Mouse (Mus musculus) heart, embryonic 16.5 days (tissue): ENCODE results near the gene Dusp8. TPM values are rescaled to one million over a fixed set of nuclear protein-coding genes. Genes with fewer than 3 reads are reported as not detected.

Experiments
- ATAC-seq: fragments of 200-750 bp; cut with Nextera tagmentation; replicated peaks from 2 replicates; pipeline ENCODE4 v1.8.0; 2017; ENCODE audit warnings: moderate number of reproducible peaks; ENCODE audit not compliant: insufficient read depth, low FRiP score; ENCODE audit errors: extremely low read depth
- H3K27ac ChIP-seq: fragments of 300-500 bp; sonication (generic); 2 replicates; pipeline ENCODE4 v1.5.1; 2014; ENCODE audit warnings: mild to moderate bottlenecking, low read length, control low read depth, moderate library complexity
- H3K27me3 ChIP-seq: fragments of 300-500 bp; sonication (generic); 2 replicates; pipeline ENCODE4 v1.6.1; 2014; ENCODE audit warnings: low read length, mixed read lengths; ENCODE audit not compliant: control insufficient read depth, insufficient read depth
- H3K36me3 ChIP-seq: fragments of 300-500 bp; sonication (generic); 2 replicates; pipeline ENCODE4 v1.6.1; 2014; ENCODE audit not compliant: control insufficient read depth, insufficient read depth
- H3K4me1 ChIP-seq: fragments of 300-500 bp; sonication (generic); 2 replicates; pipeline ENCODE4 v1.6.1; 2014; ENCODE audit warnings: low read length, mixed read lengths; ENCODE audit not compliant: control insufficient read depth, insufficient read depth
- H3K4me2 ChIP-seq: fragments of 300-500 bp; sonication (generic); 2 replicates; pipeline ENCODE4 v1.6.1; 2014; ENCODE audit warnings: low read depth, mild to moderate bottlenecking, control low read depth, low read length
- H3K4me3 ChIP-seq: fragments of 300-500 bp; sonication (generic); 2 replicates; pipeline ENCODE4 v1.5.1; 2014; ENCODE audit warnings: mild to moderate bottlenecking, control low read depth, low read length
- H3K9ac ChIP-seq: fragments of 300-500 bp; sonication (generic); 2 replicates; pipeline ENCODE4 v1.6.1; 2014; ENCODE audit warnings: low read length, control low read depth
- H3K9me3 ChIP-seq: fragments of 300-500 bp; sonication (generic); replicated peaks from 2 replicates; pipeline ENCODE4 v1.6.1; 2016; ENCODE audit warnings: low read length; ENCODE audit not compliant: control insufficient read depth
- WGBS: fragments of 180-500 bp; shearing (Covaris S2); extraction: QIAGEN DNeasy Blood & Tissue Kit; methylation state at CpG from one replicate; pipeline ENCODE4 v1.1.7; 2014; 5-methylcytosine and 5-hydroxymethylcytosine counted together
- polyA plus RNA-seq: library from polyadenylated mRNA; unstranded; fragments of >200 nt; fragmentation: Nextera tagmentation; extraction: Ambion mirVana; gene quantifications from 2 replicates; pipeline ENCODE4 v1.2.1, GENCODE M21; 2015

Dusp8 gene
- polyA plus RNA-seq, 1 experiment from 2014 or later: 9.3 TPM

- Histone ChIP-seq H3K4me1 (peaks cover 30% of the 10 kb centered on the region), H3K36me3 (peaks cover 15% of the 10 kb centered on the region), H3K9me3 (no peaks in the 10 kb centered on the region), H3K9ac (no peak overlapping the region; the same call in 1 of the 2 replicates), H3K4me2 (no peak overlapping the region), H3K27ac (no peak overlapping the region), H3K27me3 (peaks cover 14% of the 10 kb centered on the region), H3K4me3 (no peak overlapping the region)
- no peak for ATAC-seq
- WGBS: 37% methylated on average over 38 of the region's 38 CpGs
These were observed 13.5 kb downstream of the Dusp8 start for GRCm38 (mm10) chr7:142082179-142082578.

GRCm38 (mm10) chr7:142081736-142082135 lies 13.9 kb downstream of the Dusp8 start:
- 60% methylated on average over 14 of the region's 17 CpGs for WGBS
- Histone ChIP-seq H3K4me3 (no peak overlapping the region), H3K9ac (no peak overlapping the region)

DNA sequence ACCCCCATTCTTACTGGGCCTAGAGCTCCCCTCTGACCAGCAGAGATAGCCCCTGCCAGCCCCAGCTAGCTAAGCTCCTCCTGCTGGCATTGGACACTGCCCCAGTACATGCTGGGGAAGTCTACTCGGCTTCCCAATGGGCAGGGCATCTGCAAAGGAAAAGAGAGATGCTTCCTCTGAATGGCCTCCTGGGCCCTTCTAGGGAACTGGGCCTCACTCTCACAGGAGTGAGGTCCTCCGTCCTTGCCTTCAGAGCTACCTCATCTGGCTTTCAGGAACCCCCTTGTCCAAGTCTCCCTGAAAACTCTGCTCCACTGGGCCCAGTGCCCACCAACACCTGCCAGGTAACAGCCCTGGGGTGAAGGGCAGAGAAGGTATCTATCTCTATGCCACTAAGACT lies 14.8 kb downstream of the Dusp8 start:
- Histone ChIP-seq H3K27ac (no peak overlapping the region), H3K27me3 (peaks cover 14% of the 10 kb centered on the region), H3K4me1 (peaks cover 34% of the 10 kb centered on the region), H3K36me3 (peaks cover 15% of the 10 kb centered on the region), H3K9me3 (no peaks in the 10 kb centered on the region), H3K4me3 (no peak overlapping the region), H3K4me2 (no peak overlapping the region), H3K9ac (no peak overlapping the region)
- 67% methylated on average over 2 of the region's 2 CpGs for WGBS
- no peak for ATAC-seq

More at GRCm38 (mm10) chr7:142081736-142082135, 13.9 kb downstream of the Dusp8 start:
- H3K27ac ChIP-seq: no peak overlapping the region
- no peak for ATAC-seq
- peaks cover 14% of the 10 kb centered on the region for H3K27me3 ChIP-seq
- H3K4me2 ChIP-seq: no peak overlapping the region
- no peaks in the 10 kb centered on the region for H3K9me3 ChIP-seq
- H3K4me1 ChIP-seq: peaks cover 34% of the 10 kb centered on the region
- peaks cover 15% of the 10 kb centered on the region for H3K36me3 ChIP-seq

- WGBS: 60% methylated on average over 5 of the region's 5 CpGs
- Histone ChIP-seq H3K36me3 (peaks cover 10% of the 10 kb centered on the region), H3K27ac (no peak overlapping the region), H3K27me3 (peaks cover 14% of the 10 kb centered on the region), H3K4me3 (no peak overlapping the region), H3K4me2 (no peak overlapping the region), H3K4me1 (peaks cover 22% of the 10 kb centered on the region), H3K9ac (no peak overlapping the region), H3K9me3 (no peaks in the 10 kb centered on the region)
- ATAC-seq: no peak
These were observed 16.3 kb downstream of the Dusp8 start for GRCm38 (mm10) chr7:142079365-142079764.

DNA sequence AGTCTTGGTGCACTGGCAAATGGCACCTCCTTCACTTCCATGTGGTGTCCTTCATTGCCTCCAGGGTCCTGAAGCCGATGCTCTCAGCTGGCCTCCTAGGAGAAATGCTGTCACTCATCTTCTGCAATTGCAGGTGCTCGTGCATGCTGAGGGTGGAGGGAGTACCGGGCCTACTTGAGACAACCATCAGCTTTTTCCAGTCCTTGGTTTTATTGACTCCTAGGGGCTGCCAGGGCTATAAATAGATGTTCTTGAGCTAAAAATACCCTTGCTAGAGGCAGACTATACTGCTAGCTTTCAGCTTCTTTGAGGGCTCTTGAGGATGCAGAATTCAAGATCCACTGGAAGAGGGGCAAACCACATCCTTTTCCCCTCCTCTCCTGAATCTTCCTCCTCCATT lies 18.5 kb downstream of the Dusp8 start:
- peaks cover 1% of the 10 kb centered on the region for H3K27me3 ChIP-seq
- ATAC-seq: no peak
- H3K4me2 ChIP-seq: no peak overlapping the region
- H3K4me3 ChIP-seq: no peak overlapping the region
- 44% methylated on average over 3 of the region's 3 CpGs for WGBS
- H3K9me3 ChIP-seq: no peaks in the 10 kb centered on the region
- peaks cover 3% of the 10 kb centered on the region; the same call in 1 of the 2 replicates for H3K36me3 ChIP-seq
- peak overlapping the region; percentile 55; the same call in 1 of the 2 replicates for H3K27ac ChIP-seq
- H3K9ac ChIP-seq: no peak overlapping the region
- peaks cover 16% of the 10 kb centered on the region for H3K4me1 ChIP-seq

DNA sequence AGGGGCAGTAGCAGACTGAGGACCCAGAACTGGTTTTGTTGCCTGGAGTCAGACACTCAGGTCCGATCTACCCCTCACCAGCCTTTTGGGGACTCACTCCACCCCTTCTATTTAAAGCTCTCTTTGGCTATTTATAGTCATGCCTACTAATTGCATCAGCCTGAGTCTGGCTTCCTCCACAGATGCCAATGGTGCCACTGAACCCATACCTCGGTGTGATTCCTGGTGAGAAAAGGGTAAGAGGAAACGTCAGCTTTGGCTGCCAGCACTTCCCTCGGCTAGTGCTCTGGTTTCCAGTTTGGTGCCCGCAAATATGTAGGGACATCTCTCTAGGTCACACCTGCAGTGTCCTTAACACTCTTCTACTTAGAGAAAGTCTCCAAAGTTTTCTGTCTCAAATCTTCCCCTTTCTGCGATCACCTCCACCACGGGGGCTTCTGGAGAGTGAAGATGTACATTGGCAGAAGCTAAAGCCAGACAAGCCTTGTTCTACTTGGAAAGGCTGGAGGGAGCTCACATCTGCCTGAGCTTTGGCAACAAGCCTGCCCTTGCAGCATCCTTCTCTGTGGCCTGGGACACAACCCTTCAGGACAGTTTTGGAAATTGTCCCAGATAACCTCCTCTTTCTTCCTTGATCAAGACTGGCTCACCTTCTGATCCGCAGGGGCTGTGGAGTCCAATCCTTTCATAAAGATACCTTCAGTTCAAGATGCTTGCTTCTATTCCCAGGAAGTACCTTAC lies 21.3 kb downstream of the Dusp8 start:
- peaks cover 18% of the 10 kb centered on the region for H3K4me1 ChIP-seq
- WGBS: 57% methylated on average over 8 of the region's 8 CpGs
- no peak overlapping the region for H3K4me3 ChIP-seq
- no peaks in the 10 kb centered on the region for H3K36me3 ChIP-seq
- H3K9ac ChIP-seq: no peak overlapping the region
- no peak for ATAC-seq
- H3K4me2 ChIP-seq: no peak overlapping the region
- H3K27ac ChIP-seq: no peak overlapping the region
- H3K9me3 ChIP-seq: no peaks in the 10 kb centered on the region
- no peaks in the 10 kb centered on the region; the same call in 1 of the 2 replicates for H3K27me3 ChIP-seq

- H3K27me3 ChIP-seq: no peaks in the 10 kb centered on the region; the same call in 1 of the 2 replicates
- H3K36me3 ChIP-seq: no peaks in the 10 kb centered on the region
- no peaks in the 10 kb centered on the region for H3K9me3 ChIP-seq
- H3K4me1 ChIP-seq: peaks cover 8% of the 10 kb centered on the region; the same call in 1 of the 2 replicates
- H3K27ac ChIP-seq: no peak overlapping the region
- no peak for ATAC-seq
- H3K4me3 ChIP-seq: no peak overlapping the region
- H3K9ac ChIP-seq: no peak overlapping the region
- H3K4me2 ChIP-seq: no peak overlapping the region
These were observed 23.9 kb downstream of the Dusp8 start for GRCm38 (mm10) chr7:142071717-142072116.

DNA sequence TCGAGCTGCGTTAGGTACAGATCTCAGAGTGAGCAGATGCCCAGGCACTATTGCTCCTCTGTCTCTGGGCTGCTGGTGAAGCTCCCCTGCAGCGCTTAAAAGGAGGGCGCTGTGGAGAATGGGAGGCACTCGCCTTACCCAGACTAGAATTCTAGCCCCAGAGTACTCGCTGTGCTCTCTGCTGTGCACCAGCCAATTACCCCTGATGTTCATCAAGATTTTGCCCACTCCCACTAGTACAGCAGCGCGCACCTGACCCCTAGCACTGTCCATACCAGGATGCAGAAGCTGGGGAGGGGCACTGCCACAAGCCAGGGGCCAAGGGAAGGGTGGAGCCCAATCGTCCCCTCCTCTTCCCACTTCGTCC lies 24.4 kb downstream of the Dusp8 start:
- Histone ChIP-seq H3K9ac (no peak overlapping the region), H3K4me1 (peaks cover 8% of the 10 kb centered on the region; the same call in 1 of the 2 replicates), H3K4me3 (0 out of 2 replicates have a peak overlapping the region, but pooled peaks have one; percentile 4), H3K4me2 (peak overlapping the region; percentile 42), H3K27ac (no peak overlapping the region), H3K9me3 (no peaks in the 10 kb centered on the region), H3K36me3 (no peaks in the 10 kb centered on the region), H3K27me3 (no peaks in the 10 kb centered on the region; the same call in 1 of the 2 replicates)
- no peak for ATAC-seq
- WGBS: 7% methylated on average over 10 of the region's 10 CpGs

DNA sequence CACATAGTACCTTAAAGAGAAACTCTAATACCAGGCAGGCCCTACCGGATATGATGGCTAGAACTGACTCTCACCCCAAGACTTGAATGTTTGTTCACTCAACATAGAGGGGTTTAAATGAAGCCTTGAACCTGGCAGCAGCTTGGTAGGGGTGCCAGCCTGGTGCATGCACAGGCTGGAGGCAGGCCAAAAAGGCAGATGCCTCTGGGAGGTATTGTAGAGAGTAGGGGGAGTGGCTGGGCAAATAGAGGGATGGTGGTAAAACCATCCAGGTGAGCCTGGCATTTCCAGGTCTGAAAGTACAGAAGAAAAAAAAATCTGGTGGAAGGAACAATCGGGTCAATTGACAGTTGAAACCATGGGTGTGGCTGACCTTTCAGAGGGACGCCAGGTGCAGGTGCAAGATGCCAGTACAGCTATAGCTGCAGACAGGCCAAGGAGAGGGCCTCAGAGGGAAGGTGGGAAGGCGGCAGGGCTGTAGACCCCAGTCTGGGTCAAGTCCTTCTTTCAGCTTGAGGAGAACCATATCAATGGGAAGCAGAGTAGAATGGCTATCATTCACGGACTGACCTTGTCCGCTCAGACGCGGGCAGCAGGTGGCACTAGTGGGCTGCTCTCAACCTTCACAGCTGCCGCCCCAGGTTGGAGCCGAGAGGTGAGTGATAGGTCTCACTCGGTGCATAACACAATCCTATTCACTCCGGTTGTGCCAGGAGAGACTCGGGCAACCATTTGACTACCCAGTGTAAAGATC lies 25.0 kb downstream of the Dusp8 start:
- H3K4me2 ChIP-seq: peak overlapping the region; percentile 42
- H3K27ac ChIP-seq: no peak overlapping the region
- H3K4me1 ChIP-seq: peaks cover 8% of the 10 kb centered on the region; the same call in 1 of the 2 replicates
- H3K9me3 ChIP-seq: no peaks in the 10 kb centered on the region
- no peaks in the 10 kb centered on the region; the same call in 1 of the 2 replicates for H3K27me3 ChIP-seq
- ATAC-seq: peak; percentile 55
- no peaks in the 10 kb centered on the region for H3K36me3 ChIP-seq
- H3K4me3 ChIP-seq: 0 out of 2 replicates have a peak overlapping the region, but pooled peaks have one; percentile 4
- no peak overlapping the region for H3K9ac ChIP-seq
- 14% methylated on average over 13 of the region's 13 CpGs for WGBS
